Mouse (Mus musculus): ENCODE results near the gene H2afv.
"Not testable (repeated sequence)": the region's sequence is repeated elsewhere in the genome, so short reads cannot be mapped to it uniquely, and the experiment has no call there.

The H2afv gene

GRCm38 (mm10) chr11:6465122-6465521 is 20.9 kb upstream of the H2afv start:
- DNase-seq = peak; percentile 81

DNA sequence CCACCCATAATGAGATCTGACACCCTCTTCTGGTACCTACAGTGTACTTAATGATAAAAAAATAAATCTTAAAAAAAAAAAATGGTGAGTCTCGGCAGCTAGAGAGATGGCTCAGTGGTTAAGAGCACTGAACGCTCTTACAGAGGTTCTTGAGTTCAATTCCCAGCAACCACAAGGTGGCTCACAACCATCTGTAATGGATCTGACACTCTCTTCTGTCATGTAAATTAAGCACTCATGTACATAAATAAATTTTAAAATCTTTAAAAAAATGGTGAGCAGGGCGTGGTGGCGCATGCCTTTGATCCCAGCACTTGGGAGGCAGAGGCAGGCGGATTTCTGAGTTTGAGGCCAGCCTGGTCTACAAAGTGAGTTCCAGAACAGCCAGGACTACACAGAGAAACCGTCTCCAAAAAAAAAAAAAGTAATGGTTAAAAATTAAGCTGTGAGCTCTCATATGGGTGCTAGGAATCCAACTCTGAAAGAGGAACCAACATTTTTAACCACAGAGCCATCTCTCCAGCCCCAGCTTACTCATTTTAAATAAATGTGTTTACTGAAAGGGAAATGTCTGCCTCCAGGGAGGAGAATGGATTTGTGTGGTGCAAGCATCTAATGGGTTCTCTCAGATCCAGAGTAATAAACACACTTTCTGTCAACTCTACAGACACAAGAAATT is 19.1 kb upstream of the H2afv start:
- no peak for DNase-seq

DNA sequence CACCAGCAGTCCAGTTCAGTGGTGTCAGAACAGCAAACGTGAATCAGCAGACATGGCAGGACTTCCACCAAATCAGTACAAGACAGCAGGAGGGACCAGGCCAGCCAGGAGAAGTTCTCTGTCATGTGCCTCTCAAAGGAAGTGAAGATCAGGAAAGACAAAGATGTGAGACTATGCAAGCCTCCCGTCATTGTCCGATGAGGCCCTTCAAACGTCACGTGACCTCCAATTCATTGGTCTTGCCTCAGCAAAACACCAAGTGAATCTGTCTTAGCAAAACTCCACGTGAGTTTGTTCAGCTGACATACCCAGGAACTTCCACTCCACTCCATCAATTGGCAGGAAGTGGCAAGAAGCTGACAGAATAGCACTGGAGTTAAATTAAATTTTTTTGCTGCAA is 11.8 kb upstream of the H2afv start:
- DNase-seq = no peak

DNA sequence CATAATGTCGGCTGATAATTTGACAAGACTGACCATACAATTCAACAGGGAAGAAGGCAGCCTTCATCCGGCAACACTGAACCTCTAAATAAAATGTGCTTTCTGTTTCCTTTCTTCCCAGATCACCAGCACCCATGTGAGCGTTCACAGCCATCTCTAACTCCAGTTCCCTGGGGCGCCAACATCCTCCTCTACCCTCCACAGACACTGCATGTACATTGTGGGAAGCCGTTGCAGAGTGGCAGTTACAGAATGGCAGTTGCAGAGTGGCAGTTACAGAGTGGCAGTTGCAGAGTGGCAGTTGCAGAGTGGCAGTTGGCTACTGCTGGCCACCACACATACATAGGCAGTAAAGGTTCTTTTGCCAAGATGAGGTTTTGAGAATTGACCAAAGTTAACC is 3.9 kb upstream of the H2afv start:
- DNase-seq = not testable (repeated sequence)

DNA sequence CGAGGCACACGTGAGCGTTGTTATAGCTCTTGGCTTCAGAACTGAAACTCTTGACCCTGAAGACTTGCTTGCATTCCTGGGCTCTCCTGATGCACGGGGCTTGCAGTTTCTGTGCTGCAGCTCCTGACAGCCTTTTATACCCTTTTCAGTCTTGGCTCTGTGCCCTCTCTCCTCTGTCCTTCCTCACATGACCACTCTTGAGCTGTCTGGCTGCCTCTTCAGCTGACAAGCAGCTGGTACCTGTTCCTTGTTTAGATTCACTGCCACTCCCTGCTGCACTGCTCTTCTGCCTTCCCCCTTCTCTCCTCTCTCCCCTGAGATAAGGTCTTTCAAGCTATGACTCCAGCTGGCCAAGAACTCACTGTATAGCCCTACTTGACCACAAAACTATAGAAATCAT is 3.2 kb upstream of the H2afv start:
- DNase-seq = no peak

GRCm38 (mm10) chr11:6445951-6446350 is 1.7 kb upstream of the H2afv start:
- no peak for DNase-seq

DNA sequence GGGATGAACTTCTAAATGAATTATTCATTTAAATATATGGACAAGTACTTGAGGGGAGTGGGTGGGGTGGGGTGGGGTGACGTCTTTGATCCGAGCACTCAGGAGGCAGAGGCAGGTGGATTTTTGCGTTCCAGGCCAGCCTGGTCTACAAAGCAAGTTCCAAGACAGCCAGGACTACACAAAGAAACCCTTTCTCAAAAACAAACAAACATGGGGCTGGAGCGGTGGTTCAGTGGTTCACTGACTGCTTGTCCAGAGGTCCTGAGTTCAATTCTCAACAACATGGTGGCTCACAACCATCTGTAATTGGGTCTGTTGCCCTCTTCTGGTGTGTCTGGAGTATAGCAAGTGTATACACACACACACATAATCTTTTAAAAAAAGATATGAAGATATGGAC is 1.2 kb upstream of the H2afv start:
- DNase-seq = no peak

DNA sequence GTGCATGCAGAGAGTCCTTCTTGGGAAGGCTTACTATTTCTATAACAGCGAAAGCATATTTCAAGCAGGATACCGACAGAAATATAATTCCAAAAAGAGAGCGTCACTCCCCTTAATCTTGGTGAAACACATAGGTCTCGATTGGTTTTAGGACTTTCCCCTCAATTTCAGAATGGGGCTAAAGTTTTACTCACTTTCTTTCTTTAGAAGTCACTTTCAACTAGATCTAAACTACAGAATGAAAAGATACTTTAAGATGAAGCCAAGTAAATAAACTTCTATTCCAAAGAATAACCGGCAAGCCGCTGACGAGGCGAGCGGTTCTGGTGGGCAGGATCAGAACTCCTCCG is 541 bp downstream of the H2afv start:
- no peak for DNase-seq

DNA sequence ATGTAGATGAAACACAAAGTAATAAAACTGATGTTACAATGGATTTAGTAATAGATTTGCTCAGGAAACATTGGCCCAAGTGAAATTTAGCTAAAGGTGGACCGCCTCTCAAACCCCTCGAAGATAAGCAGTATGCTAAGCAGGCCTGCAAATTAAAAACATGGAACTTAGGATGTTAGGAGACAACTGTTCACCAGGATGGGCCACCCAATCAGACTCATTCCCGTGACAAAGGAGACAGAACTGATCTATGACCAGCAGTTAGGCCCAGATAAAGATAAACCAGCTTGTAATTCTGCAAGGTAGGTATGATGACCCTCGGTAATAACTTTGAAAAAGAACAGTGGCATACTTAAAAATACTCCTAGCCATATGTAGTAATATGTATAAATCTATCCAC is 1.1 kb downstream of the H2afv start:
- no peak for DNase-seq

- DNase-seq = no peak
Measured at GRCm38 (mm10) chr11:6442566-6442965, 1.7 kb downstream of the H2afv start.

GRCm38 (mm10) chr11:6440171-6440570 is 4.1 kb downstream of the H2afv start:
- no peak for DNase-seq

DNA sequence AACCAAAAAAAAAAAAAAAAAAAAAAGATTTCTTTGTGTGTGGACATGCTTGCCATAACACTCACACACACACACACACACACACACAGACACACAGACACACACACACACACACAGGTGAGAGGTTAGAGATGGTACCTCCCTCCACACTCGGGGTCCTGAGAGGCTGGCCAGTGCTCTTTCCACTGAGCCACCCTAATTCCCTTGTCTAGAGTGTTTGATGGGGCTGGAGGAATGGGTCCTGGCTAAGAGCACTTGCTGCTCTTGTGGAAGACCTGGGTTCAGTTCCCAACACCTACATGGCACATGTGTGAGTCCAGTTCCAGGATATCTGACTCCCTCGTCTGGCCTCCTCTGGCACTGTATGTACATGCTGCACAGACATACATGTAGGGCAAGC is 6.6 kb downstream of the H2afv start:
- DNase-seq = no peak

- DNase-seq = peak; percentile 72
Measured at GRCm38 (mm10) chr11:6436442-6436841, 7.8 kb downstream of the H2afv start.

DNA sequence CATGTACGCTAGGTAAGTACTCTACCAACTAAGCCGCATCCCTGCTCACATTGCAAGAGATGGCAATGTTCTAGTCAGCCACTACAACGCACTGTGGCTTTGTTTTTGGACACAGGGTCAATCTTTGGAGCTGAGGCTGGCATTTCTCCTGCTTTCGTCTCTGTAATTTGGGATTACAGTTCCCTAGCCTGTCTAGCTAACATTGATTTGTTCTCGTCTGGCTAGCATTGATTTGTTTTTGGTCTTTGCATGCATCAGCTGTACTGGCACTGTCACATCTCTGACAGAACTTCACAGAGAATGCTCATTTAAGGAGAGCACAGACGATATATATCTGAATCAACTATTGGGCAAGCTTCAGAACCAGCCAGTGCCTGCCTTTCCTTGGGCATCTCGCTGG is 14.1 kb downstream of the H2afv start:
- no peak for DNase-seq

GRCm38 (mm10) chr11:6420722-6421350 is 23.4 kb downstream of the H2afv start:
- no peak for DNase-seq

DNA sequence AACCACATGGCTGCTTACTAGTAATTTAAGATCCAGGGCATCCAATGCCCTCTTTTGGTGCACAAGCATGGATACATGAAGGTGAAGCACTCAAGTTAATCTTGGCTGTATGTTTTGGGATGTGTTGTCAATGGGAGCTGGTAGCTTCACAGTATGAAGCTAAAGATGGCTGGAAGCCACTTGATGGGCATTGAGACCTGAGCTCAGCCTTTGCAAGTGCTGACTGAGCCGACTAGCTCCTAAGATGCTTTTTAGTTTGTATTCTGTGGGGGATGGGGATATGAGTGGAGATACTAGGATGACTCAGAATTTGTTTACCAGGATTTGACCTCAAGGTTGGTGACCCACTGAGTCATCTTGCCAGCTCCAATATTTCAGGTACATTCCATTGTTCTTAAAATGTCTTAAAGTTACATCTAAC is 23.9 kb downstream of the H2afv start:
- no peak for DNase-seq

DNA sequence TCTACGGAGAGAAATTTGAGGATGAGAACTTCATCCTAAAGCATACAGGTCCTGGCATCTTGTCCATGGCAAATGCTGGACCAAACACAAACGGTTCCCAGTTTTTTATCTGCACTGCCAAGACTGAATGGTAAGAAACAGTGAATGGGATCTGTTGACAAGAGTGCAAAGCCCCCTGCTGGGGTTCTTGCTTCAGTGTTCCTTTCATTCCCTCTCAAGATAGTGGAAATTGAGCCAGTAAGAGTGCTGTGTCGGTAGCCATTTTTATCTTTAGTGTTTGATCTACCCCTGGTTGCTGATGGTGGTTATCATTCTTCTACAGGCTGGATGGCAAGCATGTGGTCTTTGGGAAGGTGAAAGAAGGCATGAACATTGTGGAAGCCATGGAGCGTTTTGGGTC is 25.1 kb downstream of the H2afv start:
- not testable (repeated sequence) for DNase-seq

DNA sequence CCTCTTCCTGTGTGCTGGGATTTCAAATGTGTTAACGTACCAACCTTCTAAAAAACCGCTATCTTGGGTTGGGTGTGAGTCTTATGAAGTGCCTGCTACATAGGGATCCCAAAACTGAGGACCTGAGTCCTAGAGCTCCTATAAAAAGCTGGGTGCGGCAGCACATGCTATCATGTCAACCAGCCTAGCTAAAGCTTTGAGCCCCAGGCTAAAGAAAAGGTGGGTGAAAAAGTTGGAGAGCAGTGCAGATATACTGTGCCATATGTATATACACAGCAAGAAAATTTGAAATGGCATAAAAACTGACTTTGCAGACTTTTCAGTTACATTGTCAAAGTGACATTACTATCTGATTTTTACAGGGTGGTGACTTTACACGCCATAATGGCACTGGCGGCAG is 25.5 kb downstream of the H2afv start:
- DNase-seq = no peak

- DNase-seq = no peak
Measured at GRCm38 (mm10) chr11:6417490-6417889, 26.8 kb downstream of the H2afv start.

DNA sequence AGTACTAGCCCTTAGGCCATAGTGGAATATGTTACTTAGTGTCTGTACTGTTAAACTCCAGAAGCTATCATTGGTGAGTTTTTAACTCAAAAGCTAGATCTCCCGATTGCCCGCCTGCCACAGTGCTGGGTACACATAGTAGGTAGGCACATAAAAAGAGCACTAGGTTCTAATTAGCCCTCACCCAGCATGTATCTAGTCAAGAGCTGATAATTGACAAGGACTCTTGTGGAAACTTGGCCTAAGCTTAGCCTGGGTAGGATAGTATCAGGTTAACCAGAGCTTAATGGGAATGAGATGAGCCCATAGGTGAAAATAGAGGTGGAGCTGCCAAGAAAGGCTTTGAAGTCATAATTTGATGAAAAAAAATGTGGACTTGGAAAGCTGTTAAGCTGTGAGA is 27.2 kb downstream of the H2afv start:
- DNase-seq = no peak

GRCm38 (mm10) chr11:6416405-6417034 is 27.7 kb downstream of the H2afv start:
- DNase-seq = peak; percentile 93

DNA sequence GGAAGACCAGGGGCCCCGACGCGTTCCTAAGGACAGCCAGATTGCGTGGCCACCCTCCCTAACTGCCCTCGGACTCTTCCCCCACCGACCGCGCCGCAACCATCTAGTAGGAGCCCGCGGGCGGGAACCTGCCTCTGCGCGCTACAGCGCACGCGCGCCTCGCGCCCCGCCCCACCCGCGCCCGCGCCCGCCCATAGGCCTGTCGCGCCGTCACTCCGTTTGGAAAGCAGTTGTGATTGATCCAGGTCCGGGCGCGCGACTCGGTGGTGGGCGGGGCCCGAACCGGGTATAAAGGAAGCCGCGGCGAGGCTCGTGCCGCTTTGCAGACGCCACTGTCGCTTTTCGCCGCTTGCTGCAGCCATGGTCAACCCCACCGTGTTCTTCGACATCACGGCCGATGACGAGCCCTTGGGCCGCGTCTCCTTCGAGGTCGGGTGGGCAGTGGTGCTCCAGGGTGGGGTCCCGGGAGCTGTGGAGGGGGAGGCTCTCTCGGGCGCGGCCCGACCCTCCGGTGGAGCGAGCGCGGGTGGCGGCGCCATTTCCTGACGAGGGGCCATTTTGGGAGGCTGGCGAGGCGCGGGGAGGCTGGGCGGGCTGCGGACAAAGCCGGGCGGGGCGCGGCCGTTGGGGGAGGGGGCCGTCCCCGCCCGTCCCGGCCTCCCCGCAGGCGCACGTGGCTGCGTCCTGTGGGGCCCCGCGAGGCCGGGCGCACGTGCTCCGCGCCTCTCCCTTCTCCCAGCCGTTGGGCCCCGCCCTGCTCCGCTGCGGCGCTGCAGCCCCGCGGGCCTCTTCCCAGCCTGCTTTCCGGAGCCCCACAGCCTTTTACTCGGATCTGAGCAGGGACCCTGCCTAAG is 28.5 kb downstream of the H2afv start:
- DNase-seq = peak; percentile 99

DNA sequence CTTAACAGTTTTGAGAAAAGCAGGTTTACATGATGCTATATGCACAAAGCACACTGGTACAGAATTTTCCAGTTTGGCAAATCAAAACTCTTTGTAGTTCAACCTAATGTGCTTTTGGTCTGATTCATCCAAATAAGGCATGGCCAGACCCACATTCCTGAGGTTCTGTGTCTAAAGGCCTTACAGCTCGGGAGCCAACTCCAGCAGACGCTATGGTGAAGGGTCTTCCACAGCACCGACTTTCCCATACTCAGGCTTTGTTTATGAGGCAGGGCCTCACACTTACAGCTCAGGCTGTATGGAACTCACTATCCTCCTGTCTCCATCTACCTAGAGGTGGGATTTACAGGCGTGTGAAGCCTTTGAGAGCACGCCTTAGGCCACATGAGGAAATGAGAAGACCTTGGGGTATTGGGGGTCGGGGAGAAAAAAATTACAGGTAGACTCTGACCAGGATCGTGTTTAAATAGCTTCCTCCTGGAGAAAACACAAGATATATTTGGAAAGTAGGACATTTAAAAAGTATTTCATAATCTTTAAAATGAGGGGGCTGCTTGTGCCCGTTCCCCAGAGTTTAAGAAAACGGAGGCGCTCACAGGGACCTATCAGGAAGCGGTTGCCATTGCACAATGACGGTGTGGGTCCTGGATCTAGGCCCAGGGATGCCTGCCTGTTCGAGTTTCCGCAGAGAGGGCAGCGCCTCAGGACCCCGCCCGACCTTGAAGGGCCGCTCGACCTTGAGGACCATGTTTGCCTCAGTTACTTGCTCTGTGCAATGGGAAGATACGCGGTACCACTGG is 29.3 kb downstream of the H2afv start, which contains the start of gene Ppia:
Gene Ppia (plus strand): TSS at position 693 of the 800 bp plus-strand sequence.
- no peak for DNase-seq

All from lung, postnatal 10 days (tissue).